Mouse (Mus musculus): ENCODE results near the gene Pnp2.

Pnp2 gene

DNA sequence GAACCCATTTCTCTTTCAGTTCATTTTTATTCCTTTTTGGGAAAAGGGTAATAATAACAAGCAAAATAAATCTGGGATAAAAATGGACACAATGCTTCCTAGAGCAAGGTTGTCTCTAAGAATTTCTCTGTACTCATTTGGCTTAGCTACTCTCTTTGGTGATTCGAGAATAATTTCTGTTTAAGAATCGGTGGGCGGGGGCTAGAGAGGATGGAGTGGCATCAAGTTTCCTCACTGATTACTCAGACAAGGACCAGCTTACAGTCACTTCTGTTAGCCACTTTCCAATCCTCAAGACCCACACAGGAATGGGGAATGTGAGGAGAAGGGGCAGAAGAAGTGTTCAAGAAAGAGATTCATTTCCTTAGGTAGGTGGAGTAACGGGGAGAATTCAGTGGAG is 53.0 kb downstream of the Pnp2 start:
- no peak for DNase-seq (ENCODE audit: low spot score in 2 of 2)

- DNase-seq (ENCODE audit: low spot score in 2 of 2): no peak
These were observed 53.8 kb downstream of the Pnp2 start for GRCm38 (mm10) chr14:51009572-51009971.

Data from left cerebral cortex, adult 9 months (tissue).